Mouse (Mus musculus) heart, adult 2 months (tissue): ENCODE data around the gene Tns4.

ENCODE experiments used
- CTCF ChIP-seq: fragments of 200-600 bp; IDR thresholded peaks from 2 replicates; pipeline ENCODE4 v1.8.1; 2022; ENCODE audit warnings: antibody characterized with exemption, mild to moderate bottlenecking, moderate library complexity
- EP300 ChIP-seq: fragments of 200-500 bp; IDR thresholded peaks from 2 replicates; pipeline ENCODE4 v1.6.1; 2011; ENCODE audit warnings: low read depth, low read length, control low read depth; ENCODE audit not compliant: insufficient read depth

DNA sequence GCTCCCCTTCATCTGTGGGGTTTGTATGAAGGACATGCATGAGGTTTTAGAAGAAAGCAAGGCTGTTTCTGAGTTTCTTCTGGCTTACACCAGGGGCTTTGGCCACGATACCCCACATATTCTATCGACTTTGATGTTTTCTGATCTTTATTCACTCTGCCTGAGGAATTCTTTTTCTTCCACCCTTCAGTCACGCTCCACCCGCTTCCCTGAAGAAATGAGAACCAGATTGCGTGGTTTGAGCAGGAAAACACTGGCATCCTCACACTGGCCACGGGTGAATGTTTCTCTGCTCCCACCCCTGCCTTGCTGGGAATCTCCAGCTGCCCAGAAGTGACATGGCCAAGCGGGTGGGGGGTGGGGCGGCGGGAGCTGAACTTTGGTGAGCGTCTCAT, 35.5 kb upstream of the Tns4 start:
- TF ChIP-seq EP300: no peak
- no peak for TF ChIP-seq CTCF
